Mouse (Mus musculus): ENCODE measurements around the gene Fam78a.

Gene Fam78a

DNA sequence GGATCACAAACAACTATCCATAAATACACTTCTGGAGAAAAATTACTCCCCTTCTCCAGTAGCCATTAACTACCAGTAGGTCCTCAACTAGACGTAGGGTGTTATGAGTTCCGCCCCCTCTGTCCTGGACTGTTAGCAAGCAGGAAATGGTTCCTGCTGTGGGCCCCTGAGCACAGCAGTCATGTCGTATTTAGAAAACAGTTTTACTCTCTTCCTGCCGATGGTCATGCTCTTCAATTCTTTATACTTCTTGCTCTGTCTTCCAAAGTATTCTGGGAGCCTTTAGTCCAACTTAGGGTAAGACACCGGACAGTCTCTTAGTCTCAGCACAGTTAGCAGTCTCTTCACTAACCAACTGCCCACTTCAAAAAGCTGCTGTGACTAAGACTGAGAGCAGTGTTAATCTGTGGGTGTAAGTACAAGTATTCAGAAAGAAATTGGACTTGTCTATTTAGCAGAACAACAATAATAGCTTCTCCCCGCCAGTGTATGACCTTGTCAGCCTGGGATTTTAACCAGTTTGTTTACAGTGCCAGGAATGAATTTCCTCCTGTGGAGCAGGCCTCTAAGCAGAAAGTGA is 47.3 kb downstream of the Fam78a start:
- DNase-seq = no peak

DNA sequence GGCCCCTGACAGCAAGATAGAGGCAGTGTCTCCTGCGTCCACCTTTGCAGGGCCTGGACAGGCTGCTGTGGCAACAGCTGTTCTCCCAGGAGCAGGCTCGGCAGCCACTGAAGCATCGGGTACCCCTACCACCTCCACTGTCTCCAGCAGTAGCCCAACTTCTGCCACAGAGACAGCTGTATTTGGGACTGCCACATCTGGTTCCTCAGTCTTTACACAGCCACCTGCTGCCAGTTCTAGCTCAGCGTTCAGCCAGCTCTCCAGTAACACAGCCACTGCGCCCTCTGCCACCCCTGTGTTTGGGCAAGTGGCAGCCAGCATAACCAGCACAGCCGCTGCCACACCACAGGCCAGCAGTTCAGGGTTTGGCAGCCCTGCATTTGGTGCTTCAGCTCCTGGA is 50.5 kb downstream of the Fam78a start:
- no peak for DNase-seq

DNA sequence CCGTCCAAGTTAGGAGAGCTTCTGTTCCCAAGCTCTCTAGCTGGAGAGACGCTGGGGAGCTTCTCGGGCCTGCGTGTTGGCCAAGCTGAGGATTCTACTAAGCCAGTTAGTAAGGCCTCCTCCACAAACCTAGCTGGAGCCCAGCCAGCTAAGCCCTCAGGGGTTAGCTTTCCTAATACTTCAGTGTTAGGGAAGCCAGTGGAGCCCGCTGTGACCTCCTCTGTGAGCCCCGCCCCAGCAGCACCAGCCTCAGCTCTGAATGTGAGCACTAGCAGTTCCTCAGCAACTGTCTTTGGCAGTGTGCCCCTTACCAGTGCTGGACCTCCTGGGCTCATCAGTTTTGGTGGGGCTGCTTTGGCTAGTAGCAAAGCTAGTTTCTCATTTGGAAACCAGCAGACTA is 51.2 kb downstream of the Fam78a start:
- no peak for DNase-seq

DNA sequence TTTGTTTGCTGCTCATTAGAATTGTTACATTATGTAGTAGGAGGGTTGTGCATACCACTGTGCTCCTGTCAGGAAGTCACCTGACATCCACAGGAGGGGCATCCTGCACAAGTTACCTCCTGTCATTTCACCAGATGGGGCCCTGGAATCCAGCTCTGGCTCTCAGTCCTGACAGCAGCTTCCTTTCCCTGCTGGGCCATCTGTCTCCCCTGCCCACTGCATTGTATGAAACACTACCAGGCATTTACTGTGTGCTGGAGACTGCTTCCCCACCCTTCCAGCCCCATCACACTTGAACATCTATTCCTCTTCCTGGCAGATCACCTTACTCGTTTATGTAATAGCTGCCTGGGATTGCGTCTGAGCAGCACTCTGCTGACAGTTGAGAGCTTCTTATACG is 55.0 kb downstream of the Fam78a start:
- DNase-seq = no peak

DNA sequence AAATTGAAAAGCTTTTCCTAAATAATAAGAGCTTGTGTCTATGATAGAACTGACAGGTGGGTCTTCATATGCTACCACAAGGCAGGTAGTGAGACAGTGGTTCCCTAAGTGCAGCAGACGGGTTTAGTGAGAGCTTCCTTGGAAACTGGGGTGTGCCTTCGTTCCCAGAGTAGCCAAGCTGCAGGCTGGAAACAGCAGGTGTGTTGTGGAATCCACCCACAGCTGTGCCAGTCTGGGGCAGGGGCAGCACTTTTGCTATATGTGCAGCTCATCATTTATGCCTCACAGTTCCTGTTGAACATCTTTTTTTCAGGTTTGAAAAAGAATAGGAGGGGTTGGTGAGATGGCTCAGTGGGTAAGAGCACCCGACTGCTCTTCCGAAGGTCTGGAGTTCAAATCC is 60.3 kb downstream of the Fam78a start:
- no peak for DNase-seq

GRCm38 (mm10) chr2:32020229-32020628 is 64.4 kb downstream of the Fam78a start:
- DNase-seq = no peak

DNA sequence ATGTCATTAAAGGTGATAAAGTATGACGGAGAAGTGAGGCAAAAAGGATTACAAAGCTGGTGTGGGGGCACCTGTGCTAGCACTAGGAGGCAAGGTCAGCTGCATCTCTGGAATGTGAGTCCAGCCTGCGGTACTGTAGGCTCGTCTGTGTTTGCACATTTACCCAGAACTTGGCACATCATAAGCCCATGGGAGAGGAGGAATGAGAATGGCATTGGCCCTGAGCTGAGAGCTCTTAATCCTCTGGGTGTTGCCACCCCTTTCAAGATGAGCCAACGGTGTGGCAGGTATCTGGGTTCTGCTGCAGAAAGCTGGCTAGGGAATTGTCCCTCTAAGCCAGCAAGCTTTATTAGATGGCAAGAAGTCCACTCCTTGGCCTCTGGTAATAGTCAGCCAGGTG is 65.0 kb downstream of the Fam78a start:
- no peak for DNase-seq

DNA sequence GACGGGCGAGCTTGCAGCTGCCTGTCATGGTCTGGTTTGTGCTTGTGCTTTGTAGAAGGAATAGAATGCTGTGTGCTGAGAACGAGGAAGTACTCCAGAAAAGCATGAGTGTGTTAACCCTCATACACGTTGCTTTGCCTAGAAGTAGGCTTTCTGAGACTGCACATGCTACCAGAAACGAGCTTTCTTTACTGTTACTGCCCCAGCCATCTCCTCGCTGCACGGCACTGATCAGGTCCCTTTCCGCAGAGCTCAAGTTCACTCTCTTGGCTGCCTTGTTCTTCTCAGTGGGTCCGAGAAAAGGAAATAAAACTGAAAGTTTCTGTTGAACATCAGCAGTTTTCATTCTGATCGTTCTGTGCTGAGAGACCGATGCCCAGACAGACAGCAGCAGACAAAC is 75.9 kb downstream of the Fam78a start:
- DNase-seq = no peak

GRCm38 (mm10) chr2:32008311-32008710 is 76.3 kb downstream of the Fam78a start:
- no peak for DNase-seq

Data from right cerebral cortex, postnatal 4 days (tissue).